Mouse (Mus musculus) spleen, adult 2 months (tissue): Measurements from ENCODE around the gene Sumo1. TPM values are rescaled to one million over a fixed set of nuclear protein-coding genes. Genes with fewer than 3 reads are reported as not detected.

Source experiments
- DNase-seq, 2 experiments: peaks; one replicate each; pipeline versions ENCODE4 v3.0.0 to v3.0.0-alpha.2; 2012 to 2021; ENCODE audit warnings: low spot score in 2 of 2, low read depth in 1 of 2
- H3K27ac ChIP-seq: fragments of 200-500 bp; 2 replicates; pipeline ENCODE4 v1.5.1; 2012; ENCODE audit warnings: low read length, inconsistent platforms; ENCODE audit not compliant: insufficient read depth
- H3K27me3 ChIP-seq: fragments of 200-500 bp; 2 replicates; pipeline ENCODE4 v1.6.1; 2012; ENCODE audit warnings: mild to moderate bottlenecking, moderate library complexity, low read length, inconsistent platforms; ENCODE audit not compliant: control insufficient read depth, insufficient read depth
- H3K36me3 ChIP-seq: fragments of 200-500 bp; 2 replicates; pipeline ENCODE4 v1.6.1; 2012; ENCODE audit warnings: mild to moderate bottlenecking, low read length, inconsistent platforms; ENCODE audit not compliant: control insufficient read depth, insufficient read depth
- H3K4me1 ChIP-seq: fragments of 200-500 bp; 2 replicates; pipeline ENCODE4 v1.6.1; 2011; ENCODE audit warnings: inconsistent platforms; ENCODE audit not compliant: control insufficient read depth, insufficient read depth, insufficient read length
- H3K4me3 ChIP-seq: fragments of 200-500 bp; 2 replicates; pipeline ENCODE4 v1.5.1; 2011; ENCODE audit warnings: mild to moderate bottlenecking, inconsistent platforms; ENCODE audit not compliant: insufficient read depth, insufficient read length; ENCODE audit errors: extremely low read depth
- CTCF ChIP-seq: fragments of 200-500 bp; IDR thresholded peaks from 2 replicates; pipeline ENCODE4 v1.5.1; 2011; ENCODE audit warnings: mild to moderate bottlenecking, inconsistent platforms; ENCODE audit not compliant: insufficient read depth, insufficient read length, insufficient replicate concordance; ENCODE audit errors: extremely low read depth
- POLR2A ChIP-seq: fragments of 200-500 bp; IDR thresholded peaks from 2 replicates; pipeline ENCODE4 v1.6.1; 2011; ENCODE audit warnings: low read depth, low read length, inconsistent platforms
- WGBS: fragments of 180-500 bp; shearing (Covaris S2); methylation state at CpG from one replicate; pipeline ENCODE4 v1.1.7; 2018; 5-methylcytosine and 5-hydroxymethylcytosine counted together
- polyA plus RNA-seq: library from polyadenylated mRNA; depleted of rRNA; stranded (reverse); fragments of >200 nt; gene quantifications from 2 replicates; pipeline ENCODE4 v1.2.3, GENCODE M21; 2012

The Sumo1 gene
- polyA plus RNA-seq, 1 experiment, result 7.2 TPM

DNA sequence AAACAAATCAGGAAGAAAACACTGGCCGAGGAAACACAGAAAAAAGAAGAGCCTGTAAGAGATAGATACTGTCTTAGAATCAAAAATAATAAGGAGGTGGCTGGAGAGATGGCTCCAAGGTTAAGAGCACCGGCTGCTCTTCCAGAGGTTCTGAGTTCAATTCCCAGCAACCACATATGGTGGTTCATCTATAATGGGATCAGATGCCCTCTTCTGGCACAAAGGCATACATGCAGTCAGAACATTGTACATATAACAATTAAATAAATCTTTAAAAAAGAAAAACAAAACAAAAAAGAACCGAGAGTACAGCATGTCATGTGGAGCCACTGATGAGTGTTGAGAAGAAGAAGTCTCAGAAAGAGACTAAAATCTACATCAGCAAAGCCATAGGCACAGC is 89.8 kb downstream of the Sumo1 start:
- 84% methylated on average over 3 of the region's 3 CpGs for WGBS
- Histone ChIP-seq H3K27ac (no peak overlapping the region), H3K4me1 (no peaks in the 10 kb centered on the region), H3K36me3 (no peaks in the 10 kb centered on the region), H3K4me3 (no peak overlapping the region), H3K27me3 (no peaks in the 10 kb centered on the region)
- no peak for DNase-seq
- no peak for TF ChIP-seq CTCF
- no peak for TF ChIP-seq POLR2A

DNA sequence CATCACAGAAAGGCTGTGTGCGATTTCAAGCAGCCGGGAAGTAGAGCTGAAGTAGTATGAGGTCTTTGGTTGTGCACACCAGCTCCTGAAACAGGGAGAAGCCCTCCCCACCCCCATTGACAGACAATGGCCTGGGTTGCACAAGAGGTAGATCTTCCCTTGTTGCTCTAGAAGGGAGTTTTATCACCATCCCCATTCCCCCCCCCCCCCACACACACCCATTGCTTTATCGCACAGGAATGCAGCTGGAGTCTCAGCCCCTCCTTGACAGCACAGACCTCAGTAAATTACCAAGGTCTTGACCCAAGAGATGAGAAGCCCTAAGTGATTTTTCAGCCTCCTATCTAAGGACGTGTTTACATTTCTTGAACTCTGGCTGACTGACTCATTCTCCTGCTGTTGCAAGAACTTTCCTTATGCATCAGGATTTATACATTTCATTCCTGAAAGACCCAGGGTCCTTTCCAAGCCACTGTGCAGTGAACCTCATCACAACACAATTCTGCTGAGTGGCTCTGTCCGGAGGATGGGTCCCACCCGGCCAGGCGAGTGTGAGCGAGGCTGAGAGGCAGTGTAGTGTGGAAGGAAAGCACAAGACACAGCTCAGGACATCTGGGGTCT is 90.4 kb downstream of the Sumo1 start:
- no peak for DNase-seq
- WGBS, result 80% methylated on average over 8 of the region's 8 CpGs
- Histone ChIP-seq H3K36me3 (no peaks in the 10 kb centered on the region), H3K27me3 (no peaks in the 10 kb centered on the region), H3K4me1 (no peaks in the 10 kb centered on the region), H3K4me3 (no peak overlapping the region), H3K27ac (no peak overlapping the region)
- TF ChIP-seq CTCF (no peak), POLR2A (no peak)

DNA sequence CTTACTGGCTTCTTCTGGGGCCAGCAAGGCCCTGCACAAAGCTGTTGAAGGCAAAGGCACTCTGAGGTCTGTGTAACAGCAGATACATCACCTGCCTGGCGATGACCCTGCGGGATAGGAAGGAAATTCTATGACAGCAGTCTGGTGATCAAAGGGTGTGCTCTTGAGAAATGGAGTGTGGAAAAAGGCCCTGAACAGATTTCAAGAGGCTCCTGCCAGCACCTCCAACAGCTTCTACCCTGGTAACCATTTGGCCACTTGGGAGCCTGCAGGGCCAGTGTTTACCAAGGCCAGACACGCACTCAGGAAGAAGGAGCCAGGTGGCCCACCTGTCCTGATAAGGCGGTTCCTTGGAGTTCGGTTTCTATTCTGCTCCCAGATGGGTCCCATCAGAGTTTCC is 91.3 kb downstream of the Sumo1 start:
- 80% methylated on average over 5 of the region's 5 CpGs for WGBS
- H3K4me3 ChIP-seq, result no peak overlapping the region
- DNase-seq, result no peak
- TF ChIP-seq POLR2A (no peak), CTCF (no peak)
- no peak overlapping the region for H3K27ac ChIP-seq
- no peaks in the 10 kb centered on the region for H3K27me3 ChIP-seq
- no peaks in the 10 kb centered on the region for H3K4me1 ChIP-seq
- H3K36me3 ChIP-seq, result no peaks in the 10 kb centered on the region

DNA sequence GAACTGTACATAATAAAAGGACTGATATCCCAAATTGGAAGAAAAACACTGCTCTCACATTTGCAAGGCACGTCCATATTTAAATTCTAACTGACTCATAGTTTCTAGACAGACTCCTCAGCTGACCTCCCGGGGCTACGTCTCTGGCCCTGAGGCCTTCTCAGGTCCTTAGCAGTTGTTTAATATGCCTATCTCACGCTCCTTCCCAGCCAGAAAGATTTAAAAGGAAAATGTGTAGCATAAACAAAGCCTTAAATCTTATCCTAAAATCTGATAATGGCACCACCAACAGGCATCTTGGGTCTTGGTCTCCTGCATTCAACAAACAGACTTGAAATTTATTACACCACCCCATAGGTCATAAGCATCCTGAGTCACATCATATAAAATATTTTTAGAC is 91.9 kb downstream of the Sumo1 start:
- Histone ChIP-seq H3K4me3 (no peak overlapping the region), H3K27me3 (no peaks in the 10 kb centered on the region), H3K36me3 (no peaks in the 10 kb centered on the region), H3K27ac (no peak overlapping the region), H3K4me1 (no peaks in the 10 kb centered on the region)
- DNase-seq, result no peak
- WGBS, result 88% methylated on average over 4 of the region's 4 CpGs
- TF ChIP-seq CTCF (no peak), POLR2A (no peak)

DNA sequence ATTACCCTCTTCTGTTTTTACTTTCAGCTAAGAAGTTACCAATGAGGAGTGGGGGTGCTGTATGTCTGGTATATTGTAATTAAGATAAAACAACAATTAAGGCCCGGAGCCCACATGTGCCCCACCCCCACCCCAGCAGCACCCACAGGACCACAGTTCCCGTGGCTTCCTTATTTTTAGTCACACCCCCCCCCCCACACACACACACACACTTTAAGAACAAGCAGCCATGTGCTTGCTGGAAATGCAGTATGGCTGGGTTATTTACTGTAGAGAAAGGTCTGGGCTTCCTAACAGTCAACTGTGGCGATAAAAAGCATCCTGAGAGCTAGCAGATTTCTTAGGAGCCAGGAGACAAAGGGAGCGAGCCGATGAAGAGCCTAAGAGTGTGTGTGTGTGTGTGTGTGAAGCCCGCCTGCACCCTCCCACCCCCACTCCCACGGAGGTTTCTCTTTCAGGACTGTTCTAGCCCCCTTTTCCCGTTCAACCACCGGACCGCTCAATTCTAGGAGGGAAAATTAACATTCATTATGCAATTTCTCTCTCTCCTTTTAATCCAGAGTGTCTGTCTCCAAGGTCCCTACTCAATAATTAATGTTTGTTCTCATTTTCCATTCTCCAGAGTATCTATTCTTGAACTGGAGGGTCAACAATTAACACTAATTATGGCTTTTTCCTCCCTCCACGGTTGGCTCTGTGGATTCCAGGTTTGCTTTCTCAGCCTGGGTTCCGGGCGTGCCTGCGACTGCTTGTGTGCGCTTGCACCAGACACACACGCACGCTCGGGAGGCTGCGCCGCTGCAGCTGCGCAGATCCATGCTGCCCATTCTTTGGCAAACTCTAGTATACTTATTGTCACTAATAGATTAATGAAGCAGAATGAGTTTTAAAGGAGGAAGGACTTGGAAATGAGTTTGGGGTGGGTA is 96.1 kb downstream of the Sumo1 start:
- Histone ChIP-seq H3K4me1 (no peaks in the 10 kb centered on the region), H3K27ac (no peak overlapping the region), H3K27me3 (no peaks in the 10 kb centered on the region), H3K36me3 (no peaks in the 10 kb centered on the region), H3K4me3 (no peak overlapping the region)
- TF ChIP-seq CTCF, result no peak
- no peak for TF ChIP-seq POLR2A
- no peak for DNase-seq
- WGBS, result 79% methylated on average over 21 of the region's 21 CpGs

DNA sequence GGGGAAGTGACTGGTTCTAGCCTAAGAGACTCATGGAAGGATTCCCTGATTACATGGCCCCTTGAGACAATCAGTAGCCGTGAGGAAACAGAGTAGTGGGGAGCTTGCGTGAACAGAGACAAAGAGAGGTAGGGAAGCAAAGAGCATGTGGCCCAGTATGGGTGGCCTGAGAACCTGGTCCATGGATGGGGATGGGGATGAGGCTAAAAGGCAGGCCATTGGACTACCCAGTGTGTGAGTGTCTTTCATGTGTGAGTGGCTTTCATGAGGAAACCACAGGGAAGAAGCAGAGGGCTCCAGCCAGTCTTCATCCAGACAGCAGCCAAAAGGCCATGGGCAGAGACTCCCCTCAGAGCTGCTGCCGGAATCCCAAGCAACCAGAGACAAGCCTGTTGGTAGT is 96.8 kb downstream of the Sumo1 start:
- WGBS, result 94% methylated on average over 3 of the region's 3 CpGs
- TF ChIP-seq POLR2A, result no peak
- no peak for TF ChIP-seq CTCF
- DNase-seq, result no peak
- Histone ChIP-seq H3K27me3 (no peaks in the 10 kb centered on the region), H3K36me3 (no peaks in the 10 kb centered on the region), H3K4me3 (no peak overlapping the region), H3K4me1 (no peaks in the 10 kb centered on the region), H3K27ac (no peak overlapping the region)

DNA sequence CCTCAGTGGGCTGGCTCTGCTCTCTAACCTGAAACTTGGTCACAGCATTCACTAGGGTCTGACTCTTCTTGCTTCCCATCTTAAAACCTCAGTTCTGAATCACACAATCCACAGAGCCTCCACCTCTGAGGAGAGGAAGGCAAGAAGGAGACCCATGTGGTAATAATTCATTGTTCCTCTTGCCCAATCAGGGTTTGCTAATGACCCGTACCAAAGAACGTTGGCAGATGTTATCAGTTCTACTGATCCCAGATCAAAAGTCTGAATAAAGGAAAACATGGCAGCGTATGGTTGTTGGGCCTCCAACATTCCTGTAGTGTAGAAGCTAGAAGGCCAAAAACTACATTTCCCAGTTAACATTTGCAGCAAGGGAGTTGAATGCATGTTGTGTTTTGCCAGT is 99.1 kb downstream of the Sumo1 start:
- Histone ChIP-seq H3K27me3 (no peaks in the 10 kb centered on the region), H3K4me1 (no peaks in the 10 kb centered on the region), H3K4me3 (no peak overlapping the region), H3K36me3 (no peaks in the 10 kb centered on the region), H3K27ac (no peak overlapping the region)
- TF ChIP-seq POLR2A, result no peak
- TF ChIP-seq CTCF, result no peak
- WGBS, result 81% methylated on average over 3 of the region's 3 CpGs
- no peak for DNase-seq
